Mouse (Mus musculus) kidney, embryonic 14.5 days (tissue): ENCODE data around the gene Cuta. TPM values are rescaled to one million over a fixed set of nuclear protein-coding genes. Genes with fewer than 3 reads are reported as not detected.
"Not testable (repeated sequence)": the region's sequence is repeated elsewhere in the genome, so short reads cannot be mapped to it uniquely, and the experiment has no call there.

Experiments
- ATAC-seq: fragments of 200-750 bp; cut with Nextera tagmentation; 2 replicates; pipeline ENCODE4 v1.8.0; 2017; ENCODE audit warnings: moderate number of reproducible peaks, mild to moderate bottlenecking, moderate TSS enrichment, moderate library complexity; ENCODE audit not compliant: low FRiP score, low TSS enrichment
- H3K27ac ChIP-seq: fragments of 300-500 bp; sonication (generic); 2 replicates; pipeline ENCODE4 v1.5.1; 2014; ENCODE audit warnings: low read depth, mild to moderate bottlenecking, low read length, moderate library complexity, mixed read lengths
- H3K27me3 ChIP-seq: fragments of 300-500 bp; sonication (generic); 2 replicates; pipeline ENCODE4 v1.6.1; 2014; ENCODE audit warnings: mild to moderate bottlenecking, low read length; ENCODE audit not compliant: control insufficient read depth, insufficient read depth
- H3K36me3 ChIP-seq: fragments of 300-500 bp; sonication (generic); 2 replicates; pipeline ENCODE4 v1.6.1; 2014; ENCODE audit warnings: low read length, mixed read lengths; ENCODE audit not compliant: control insufficient read depth, insufficient read depth
- H3K4me1 ChIP-seq: fragments of 300-500 bp; sonication (generic); 2 replicates; pipeline ENCODE4 v1.6.1; 2014; ENCODE audit warnings: low read length, mixed read lengths; ENCODE audit not compliant: control insufficient read depth, insufficient read depth
- H3K4me2 ChIP-seq: fragments of 300-500 bp; sonication (generic); replicated peaks from 2 replicates; pipeline ENCODE4 v1.6.1; 2014; ENCODE audit warnings: low read depth, mild to moderate bottlenecking, low read length
- H3K4me3 ChIP-seq: fragments of 300-500 bp; sonication (generic); 2 replicates; pipeline ENCODE4 v1.5.1; 2014; ENCODE audit warnings: mild to moderate bottlenecking, low read length
- H3K9ac ChIP-seq: fragments of 300-500 bp; sonication (generic); 2 replicates; pipeline ENCODE4 v1.6.1; 2014; ENCODE audit warnings: low read depth, mild to moderate bottlenecking, low read length, moderate library complexity
- H3K9me3 ChIP-seq: fragments of 300-500 bp; sonication (generic); 2 replicates; pipeline ENCODE4 v1.6.1; 2016; ENCODE audit warnings: low read length; ENCODE audit not compliant: control insufficient read depth
- WGBS: fragments of 180-500 bp; shearing (Covaris S2); extraction: QIAGEN DNeasy Blood & Tissue Kit; methylation state at CpG from one replicate; pipeline ENCODE4 v1.1.7; 2014; 5-methylcytosine and 5-hydroxymethylcytosine counted together
- polyA plus RNA-seq: library from polyadenylated mRNA; unstranded; fragments of >200 nt; fragmentation: Nextera tagmentation; extraction: Ambion mirVana; gene quantifications from 2 replicates; pipeline ENCODE4 v1.2.1, GENCODE M21; 2014

Cuta gene
- 164 and 182 TPM in 2 replicates for polyA plus RNA-seq

DNA sequence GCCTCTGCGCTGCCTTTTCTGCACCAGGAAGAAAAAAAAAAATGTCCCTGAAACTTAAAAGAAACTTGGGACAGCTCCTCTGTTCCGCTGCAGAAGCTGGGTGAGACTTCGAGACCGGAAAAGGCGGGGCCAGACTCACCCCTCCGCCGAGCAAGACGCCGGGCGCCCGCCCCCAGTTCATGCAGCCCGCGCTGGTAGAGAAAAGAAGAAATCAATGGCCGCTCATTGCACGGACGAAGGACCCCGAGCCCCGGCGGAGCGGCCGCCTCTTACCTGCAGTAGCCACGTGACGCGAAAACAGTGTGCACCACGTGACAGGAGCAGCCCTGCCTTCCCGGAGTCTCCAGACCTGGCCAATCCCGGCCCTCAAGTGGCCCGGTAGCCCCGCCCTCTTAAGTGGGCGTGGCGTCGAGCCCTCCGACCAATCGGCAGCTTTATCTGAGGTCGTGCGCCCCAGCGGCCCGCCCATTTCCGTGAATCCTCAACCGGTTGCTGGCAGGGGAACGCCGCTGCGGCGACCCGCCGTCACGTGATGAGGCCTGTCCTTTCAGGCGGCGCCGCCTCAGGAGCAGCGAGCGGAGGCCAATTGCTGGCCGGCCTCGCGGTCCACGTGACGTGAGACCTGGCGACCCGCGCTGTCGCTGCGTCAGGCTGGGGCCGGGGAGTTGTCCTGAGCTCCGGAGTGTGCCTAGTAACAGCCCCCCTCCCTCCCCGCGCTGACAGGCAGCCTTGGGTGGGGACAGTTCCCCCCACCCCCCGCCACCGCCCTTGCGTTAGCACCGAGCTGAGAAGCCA is at the start of gene Cuta:
Cuta (minus strand) TSS at position 392 of the 795 bp plus-strand sequence.
- WGBS = under 1% methylated on average over 67 of the region's 70 CpGs
- ATAC-seq = peak; percentile 93
- Histone ChIP-seq H3K27me3 (no peaks in the 10 kb centered on the region), H3K4me1 (peaks cover 27% of the 10 kb centered on the region), H3K4me2 (peak within 1 kb of the TSS; percentile 90), H3K27ac (peak within 1 kb of the TSS; percentile 96), H3K36me3 (peaks cover 28% of the 10 kb centered on the region), H3K9ac (peak within 1 kb of the TSS; percentile 81), H3K9me3 (no peaks in the 10 kb centered on the region), H3K4me3 (peak within 1 kb of the TSS; percentile 81)

DNA sequence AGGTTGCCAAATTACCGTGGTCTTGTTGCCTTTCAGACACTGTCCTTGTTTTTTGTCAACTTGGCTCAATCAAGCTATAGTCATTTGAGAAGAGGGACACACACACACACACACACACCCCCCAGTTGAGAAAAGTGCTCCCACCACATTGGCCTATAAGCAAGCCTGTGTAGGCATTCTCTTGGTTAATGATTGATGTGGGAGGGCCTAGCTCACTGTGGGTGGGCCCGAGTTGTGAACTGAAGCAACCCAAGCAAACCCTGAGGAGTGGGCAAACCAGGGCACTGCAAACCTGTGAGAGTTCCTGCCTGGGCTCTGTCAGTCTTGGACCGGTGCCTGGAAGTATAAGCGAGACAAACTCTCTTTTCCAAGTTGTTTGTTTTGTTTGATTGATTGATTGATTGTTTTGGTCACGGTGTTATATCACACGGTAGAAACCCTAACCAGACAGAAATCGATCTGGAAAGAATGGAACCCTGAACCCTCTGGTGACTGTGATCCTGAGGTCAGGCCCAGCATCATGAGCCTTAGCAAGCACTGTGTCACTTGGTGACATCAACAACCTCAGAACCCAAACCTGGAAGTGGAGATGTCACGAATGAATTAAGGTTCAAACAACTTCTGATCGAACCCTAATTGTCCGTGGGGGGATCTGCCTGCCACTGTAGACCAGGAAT is 46.3 kb upstream of the Cuta start:
- no peaks in the 10 kb centered on the region for H3K4me1 ChIP-seq
- no peak overlapping the region for H3K27ac ChIP-seq
- ATAC-seq = no peak
- H3K4me2 ChIP-seq = no peak overlapping the region
- H3K4me3 ChIP-seq = no peak overlapping the region
- no peaks in the 10 kb centered on the region for H3K27me3 ChIP-seq
- 62% methylated on average over 10 of the region's 10 CpGs for WGBS
- H3K9ac ChIP-seq = no peak overlapping the region
- H3K9me3 ChIP-seq = no peaks in the 10 kb centered on the region
- peaks cover 4% of the 10 kb centered on the region; the same call in 1 of the 2 replicates for H3K36me3 ChIP-seq

DNA sequence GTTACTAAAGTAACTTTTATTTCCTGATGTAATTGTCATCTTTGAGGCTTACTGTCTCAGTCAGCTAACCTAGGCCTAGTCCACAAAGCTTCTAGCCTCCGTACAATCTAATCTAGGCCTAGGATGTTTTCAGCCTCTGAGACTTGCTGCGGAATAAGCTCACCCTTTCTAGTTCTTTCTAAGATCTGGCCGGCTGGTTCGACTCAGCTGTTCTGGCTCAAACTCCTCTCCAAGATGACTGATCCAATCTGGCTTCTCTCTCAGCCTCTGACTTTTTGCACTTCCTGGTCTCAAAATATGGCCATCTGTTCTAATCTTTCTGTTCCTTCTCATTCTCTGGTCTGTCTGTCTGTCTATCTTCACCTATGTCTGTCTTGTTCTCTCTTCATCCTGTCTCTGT is 44.0 kb upstream of the Cuta start:
- WGBS = 86% methylated on average over 4 of the region's 4 CpGs
- Histone ChIP-seq H3K36me3 (peaks cover 20% of the 10 kb centered on the region; the same call in 1 of the 2 replicates), H3K9ac (no peak overlapping the region), H3K4me1 (no peaks in the 10 kb centered on the region), H3K27ac (no peak overlapping the region), H3K4me2 (no peak overlapping the region), H3K27me3 (no peaks in the 10 kb centered on the region), H3K9me3 (no peaks in the 10 kb centered on the region), H3K4me3 (no peak overlapping the region)
- ATAC-seq = no peak

DNA sequence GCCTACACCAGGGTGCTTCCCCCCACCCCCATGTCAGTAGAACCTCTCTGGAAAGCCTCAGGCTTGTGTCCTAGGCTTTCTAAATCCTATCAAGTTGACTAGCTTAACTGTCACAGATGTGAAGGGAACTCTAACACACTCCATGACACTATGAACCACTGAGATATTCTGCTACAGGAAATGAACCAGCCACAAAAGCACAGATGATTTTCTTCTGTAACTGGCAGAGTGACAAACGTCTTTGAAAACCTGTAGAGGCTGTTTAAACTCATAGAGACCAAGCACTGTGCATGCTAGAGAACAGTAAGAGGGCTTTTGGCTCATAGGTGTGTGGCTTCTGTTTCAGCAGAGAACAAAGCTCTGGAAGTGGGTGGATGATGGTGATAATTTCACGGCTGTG is 41.7 kb upstream of the Cuta start:
- 78% methylated on average over 2 of the region's 2 CpGs for WGBS
- Histone ChIP-seq H3K27ac (no peak overlapping the region), H3K9me3 (no peaks in the 10 kb centered on the region), H3K9ac (no peak overlapping the region), H3K4me3 (no peak overlapping the region), H3K4me2 (no peak overlapping the region), H3K27me3 (no peaks in the 10 kb centered on the region), H3K4me1 (0 out of 2 replicates have a peak, but pooled peaks cover 2% of the 10 kb centered on the region), H3K36me3 (peaks cover 40% of the 10 kb centered on the region)
- no peak for ATAC-seq

DNA sequence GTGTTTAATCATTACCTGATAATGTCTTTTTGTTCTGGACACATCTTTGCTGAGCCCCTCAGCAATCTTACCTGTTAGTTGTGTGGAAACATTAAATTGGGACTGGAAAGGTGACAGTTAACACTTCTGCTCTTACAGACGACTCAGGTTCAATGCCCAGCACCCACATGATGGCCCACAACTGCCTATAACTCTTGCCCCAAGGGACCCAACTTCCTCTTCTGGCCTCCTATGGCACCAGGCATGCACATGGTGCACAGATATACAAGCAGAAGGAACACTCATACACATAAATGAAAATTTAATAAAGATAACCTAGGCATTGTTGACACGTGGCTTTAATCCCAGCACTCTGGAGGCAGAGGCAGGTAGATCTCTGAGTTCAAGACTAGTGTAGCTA is 40.1 kb upstream of the Cuta start:
- peaks cover 52% of the 10 kb centered on the region for H3K36me3 ChIP-seq
- H3K27ac ChIP-seq = no peak overlapping the region
- no peak overlapping the region for H3K4me2 ChIP-seq
- H3K9ac ChIP-seq = no peak overlapping the region
- WGBS = 79% methylated on average over 2 of the region's 2 CpGs
- ATAC-seq = no peak
- H3K9me3 ChIP-seq = no peaks in the 10 kb centered on the region
- H3K27me3 ChIP-seq = no peaks in the 10 kb centered on the region
- 0 out of 2 replicates have a peak, but pooled peaks cover 3% of the 10 kb centered on the region for H3K4me1 ChIP-seq
- no peak overlapping the region for H3K4me3 ChIP-seq

DNA sequence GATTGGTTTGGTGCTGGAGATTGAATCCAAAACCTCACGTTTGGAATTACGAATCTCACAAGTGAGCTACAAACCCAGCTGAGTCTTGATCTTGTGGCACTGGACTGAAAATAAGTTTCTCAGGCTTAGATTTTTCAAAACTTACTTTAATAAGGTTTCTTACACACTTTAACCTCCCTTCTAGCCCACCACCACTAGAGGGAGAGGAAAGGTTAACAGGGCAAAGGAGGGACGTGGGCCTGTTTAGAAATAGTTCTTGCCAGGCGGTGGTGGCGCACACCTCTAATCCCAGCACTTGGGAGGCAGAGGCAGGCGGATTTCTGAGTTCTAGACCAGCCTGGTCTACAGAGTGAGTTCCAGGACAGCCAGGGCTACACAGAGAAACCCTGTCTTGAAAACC is 38.0 kb upstream of the Cuta start:
- H3K36me3 ChIP-seq = peaks cover 53% of the 10 kb centered on the region
- H3K4me1 ChIP-seq = peaks cover 11% of the 10 kb centered on the region
- ATAC-seq, H3K9ac ChIP-seq, H3K4me3 ChIP-seq, H3K4me2 ChIP-seq, H3K27ac ChIP-seq, H3K27me3 ChIP-seq, H3K9me3 ChIP-seq: not testable (repeated sequence)
- WGBS = 92% methylated on average over 6 of the region's 6 CpGs

DNA sequence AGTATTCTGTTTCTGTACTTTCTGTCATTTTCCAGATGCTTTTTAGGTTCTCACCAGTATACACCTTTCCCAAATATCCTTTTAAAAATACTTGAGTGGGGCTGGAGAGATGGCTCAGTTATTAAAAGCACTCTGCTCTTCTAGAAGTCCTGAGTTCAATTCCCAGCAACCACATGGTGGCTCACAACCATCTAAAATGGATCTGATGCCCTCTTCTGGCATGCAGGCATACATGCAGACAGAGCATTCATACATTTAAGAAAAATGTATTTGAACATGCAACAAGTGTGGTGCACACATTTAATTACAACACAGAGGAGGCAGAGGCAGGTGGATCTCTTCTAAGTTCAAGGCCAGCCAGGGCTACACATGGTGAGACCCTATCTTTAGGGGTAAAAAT is 36.0 kb upstream of the Cuta start:
- no peak for ATAC-seq
- no peak overlapping the region for H3K4me3 ChIP-seq
- H3K4me1 ChIP-seq = peaks cover 20% of the 10 kb centered on the region
- H3K9ac ChIP-seq = no peak overlapping the region
- no peak overlapping the region for H3K27ac ChIP-seq
- H3K9me3 ChIP-seq = no peaks in the 10 kb centered on the region
- H3K36me3 ChIP-seq = peaks cover 49% of the 10 kb centered on the region
- no peaks in the 10 kb centered on the region for H3K27me3 ChIP-seq
- no peak overlapping the region for H3K4me2 ChIP-seq

DNA sequence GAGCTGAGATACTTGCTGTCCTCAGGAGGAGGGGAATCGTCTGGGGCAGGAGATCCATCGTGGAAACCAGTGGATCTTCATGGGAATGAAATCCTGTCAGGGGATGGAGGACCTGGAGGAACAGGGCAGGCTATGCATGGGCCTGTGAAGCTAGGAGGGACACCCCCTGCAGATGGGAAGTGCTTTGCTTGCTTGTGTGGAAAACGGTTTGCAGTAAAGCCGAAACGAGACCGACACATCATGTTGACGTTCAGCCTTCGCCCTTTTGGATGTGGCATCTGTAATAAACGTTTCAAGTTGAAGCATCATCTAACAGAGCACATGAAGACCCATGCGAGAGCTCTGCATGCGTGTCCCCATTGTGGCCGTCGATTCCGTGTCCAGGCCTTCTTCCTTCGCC is 35.2 kb upstream of the Cuta start:
- Histone ChIP-seq H3K4me3 (no peak overlapping the region), H3K9ac (peak overlapping the region; percentile 78; the same call in 1 of the 2 replicates), H3K9me3 (no peaks in the 10 kb centered on the region), H3K4me2 (no peak overlapping the region), H3K27me3 (no peaks in the 10 kb centered on the region), H3K27ac (no peak overlapping the region), H3K4me1 (peaks cover 20% of the 10 kb centered on the region), H3K36me3 (peaks cover 46% of the 10 kb centered on the region)
- no peak for ATAC-seq
- 94% methylated on average over 15 of the region's 15 CpGs for WGBS
